ENCODE assay signal across 11 mouse cellular contexts in the genomic region with DNA sequence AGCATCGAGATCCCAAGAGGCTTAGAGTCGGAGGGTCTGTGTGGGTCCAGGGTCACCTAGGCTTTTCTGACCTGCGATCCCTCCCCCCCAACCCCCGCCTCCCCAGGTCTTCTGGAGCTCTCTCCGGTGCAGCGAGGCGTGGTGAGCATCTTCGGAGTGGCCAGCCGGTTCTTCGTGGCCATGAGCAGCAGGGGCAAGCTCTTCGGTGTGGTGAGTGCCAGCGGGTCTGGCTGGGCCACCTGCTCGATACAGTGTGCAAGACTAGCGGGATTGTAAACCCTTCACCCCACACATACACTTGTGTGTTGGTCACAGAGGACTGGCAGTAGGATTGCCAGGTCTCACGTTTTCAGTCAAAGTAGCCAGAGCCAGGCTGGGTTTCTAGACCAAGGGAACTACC. TPM values are rescaled to one million over a fixed set of nuclear protein-coding genes. Genes with fewer than 3 reads are reported as not detected.
A peak's percentile ranks its signal among the peaks of the same experiment; 100 is the strongest.
DNase-seq lines count a peak whose midpoint lies in the region; ATAC-seq and TF ChIP-seq lines count a peak whose summit lies in the region.
"Had no signal": no experiment of that assay in that cellular context is flagged by ENCODE, and none has a peak within 500 bp of the region (broad histone marks: within the 10 kb centered on the region; RNA-seq: fewer than 3 reads in every experiment).

No protein-coding gene starts in this region.

- no peak for DNase-seq in lung, embryonic 14.5 days
- DNase-seq in lung, postnatal 25 days (ENCODE audit: low spot score), result no peak
- no peak for DNase-seq in intestine, embryonic 14.5 days (ENCODE audit: low spot score)
- DNase-seq in adrenal gland, postnatal 25 days, result no peak
- DNase-seq in gastrocnemius, adult 8-10 months (ENCODE audit: low spot score in 2 of 2), result no peak

- H3K9ac ChIP-seq in lung, embryonic 14.5 days, result no peak overlapping the region
- no peak overlapping the region for H3K9ac ChIP-seq in embryonic facial prominence, embryonic 12.5 days
- H3K9ac ChIP-seq in intestine, embryonic 14.5 days (ENCODE audit: low read length), result no peak overlapping the region
- H3K9ac ChIP-seq in neural tube, embryonic 12.5 days, result no peak overlapping the region

- TF ChIP-seq CTCF in lung, embryonic 14.5 days (IDR thresholded peaks at IDR 0.05; ENCODE audit: low read depth), result no peak

- WGBS in lung, embryonic 14.5 days, result 2% methylated on average over 15 of the region's 15 CpGs
- 2% methylated on average over 15 of the region's 15 CpGs for WGBS in embryonic facial prominence, embryonic 12.5 days
- WGBS in intestine, embryonic 14.5 days, result 2% methylated on average over 15 of the region's 15 CpGs
- 2% methylated on average over 15 of the region's 15 CpGs for whole genome bisulfite sequencing in neural tube, embryonic 12.5 days

- H3K27me3 ChIP-seq in lung, embryonic 14.5 days (ENCODE audit: insufficient read depth, low read length), result peaks cover 73% of the 10 kb centered on the region
- H3K27me3 ChIP-seq in embryonic facial prominence, embryonic 12.5 days, result peaks cover 94% of the 10 kb centered on the region
- H3K27me3 ChIP-seq in intestine, embryonic 14.5 days (replicated peaks; ENCODE audit: control insufficient read depth, insufficient read depth, low read length), result peaks cover 75% of the 10 kb centered on the region
- H3K27me3 ChIP-seq in neural tube, embryonic 12.5 days (replicated peaks), result peaks cover 85% of the 10 kb centered on the region

- no peaks in the 10 kb centered on the region for H3K36me3 ChIP-seq in lung, embryonic 14.5 days (ENCODE audit: insufficient read depth)
- H3K36me3 ChIP-seq in embryonic facial prominence, embryonic 12.5 days, result no peaks in the 10 kb centered on the region
- no peaks in the 10 kb centered on the region for H3K36me3 ChIP-seq in intestine, embryonic 14.5 days (ENCODE audit: control insufficient read depth, insufficient read depth, low read length)
- H3K36me3 ChIP-seq in neural tube, embryonic 12.5 days, result no peaks in the 10 kb centered on the region

- H3K4me2 ChIP-seq in lung, embryonic 14.5 days, result no peak overlapping the region; the same call in 1 of the 2 replicates
- peak overlapping the region; percentile 40 for H3K4me2 ChIP-seq in embryonic facial prominence, embryonic 12.5 days (replicated peaks)
- H3K4me2 ChIP-seq in intestine, embryonic 14.5 days (ENCODE audit: low read length), result 0 out of 2 replicates have a peak overlapping the region, but pooled peaks have one; percentile 28
- peak overlapping the region; percentile 47; the same call in 1 of the 2 replicates for H3K4me2 ChIP-seq in neural tube, embryonic 12.5 days (replicated peaks)

- H3K4me3 ChIP-seq in lung, embryonic 14.5 days (ENCODE audit: low read depth, low read length), result peak overlapping the region; percentile 28
- peak overlapping the region; percentile 28; the same call in 1 of the 2 replicates for H3K4me3 ChIP-seq in embryonic facial prominence, embryonic 12.5 days
- H3K4me3 ChIP-seq in intestine, embryonic 14.5 days (ENCODE audit: low read depth, low read length), result peak overlapping the region; percentile 20; the same call in 1 of the 2 replicates
- H3K4me3 ChIP-seq in neural tube, embryonic 12.5 days, result peak overlapping the region; percentile 22
- H3K4me3 ChIP-seq: myocyte had no signal

- H3K27ac ChIP-seq in lung, embryonic 14.5 days (ENCODE audit: low read depth), result no peak overlapping the region
- no peak overlapping the region for H3K27ac ChIP-seq in embryonic facial prominence, embryonic 12.5 days
- no peak overlapping the region for H3K27ac ChIP-seq in intestine, embryonic 14.5 days (ENCODE audit: low read depth)
- H3K27ac ChIP-seq in neural tube, embryonic 12.5 days, result no peak overlapping the region

- no peak for ATAC-seq in lung, embryonic 14.5 days (ENCODE audit: insufficient read depth)
- no peak for ATAC-seq in embryonic facial prominence, embryonic 12.5 days (ENCODE audit: insufficient number of reproducible peaks, insufficient read depth, low FRiP score, low TSS enrichment)
- ATAC-seq in intestine, embryonic 14.5 days (replicated peaks; ENCODE audit: low FRiP score, low TSS enrichment, low read depth), result no peak
- ATAC-seq in neural tube, embryonic 12.5 days (ENCODE audit: low FRiP score, low read depth), result no peak

- H3K4me1 ChIP-seq in lung, embryonic 14.5 days (ENCODE audit: insufficient read depth), result no peaks in the 10 kb centered on the region
- H3K4me1 ChIP-seq in embryonic facial prominence, embryonic 12.5 days, result peaks cover 9% of the 10 kb centered on the region
- no peaks in the 10 kb centered on the region for H3K4me1 ChIP-seq in intestine, embryonic 14.5 days (replicated peaks; ENCODE audit: control insufficient read depth, insufficient read depth, low read length)
- peaks cover 14% of the 10 kb centered on the region for H3K4me1 ChIP-seq in neural tube, embryonic 12.5 days

- no peaks in the 10 kb centered on the region for H3K9me3 ChIP-seq in lung, embryonic 14.5 days (ENCODE audit: low read depth, low read length)
- H3K9me3 ChIP-seq in embryonic facial prominence, embryonic 12.5 days, result no peaks in the 10 kb centered on the region
- H3K9me3 ChIP-seq in intestine, embryonic 14.5 days (ENCODE audit: control insufficient read depth, low read length), result no peaks in the 10 kb centered on the region
- H3K9me3 ChIP-seq in neural tube, embryonic 12.5 days, result no peaks in the 10 kb centered on the region

RNA-seq across cellular contexts. Expression of gene Fgf4, which starts 15.0 kb away (rescaled TPM):
- not detected in 2 replicates for polyA plus RNA-seq in lung, embryonic 14.5 days (2014; fragmentation: Nextera tagmentation; extraction: Ambion mirVana)
- polyA plus RNA-seq in embryonic facial prominence, embryonic 12.5 days (2016; fragmentation: Nextera tagmentation; extraction: Ambion mirVana), result 0.08 and 0.15 TPM in 2 replicates
- polyA plus RNA-seq in intestine, embryonic 14.5 days (2014; fragmentation: Nextera tagmentation; extraction: Ambion mirVana), result not detected in 2 replicates
- polyA plus RNA-seq in neural tube, embryonic 12.5 days (2016; fragmentation: Nextera tagmentation; extraction: Ambion mirVana), result 0.34 and 0.37 TPM in 2 replicates
- not detected in 2 replicates for total RNA-seq in adrenal gland, postnatal 25 days (2021)
- not detected for total RNA-seq in gastrocnemius, adult 8-10 months (2022)
- total RNA-seq: liver, adult 2 months had no signal
- polyA plus RNA-seq: heart, postnatal 0 days; liver, adult 2 months; myocyte had no signal

RNA-seq across cellular contexts. Expression of gene Fgf3, which starts 24.2 kb away (rescaled TPM):
- not detected in 2 replicates for polyA plus RNA-seq in lung, embryonic 14.5 days (2014; fragmentation: Nextera tagmentation; extraction: Ambion mirVana)
- polyA plus RNA-seq in embryonic facial prominence, embryonic 12.5 days (2016; fragmentation: Nextera tagmentation; extraction: Ambion mirVana), result 0.58 and 1.1 TPM in 2 replicates
- polyA plus RNA-seq in intestine, embryonic 14.5 days (2014; fragmentation: Nextera tagmentation; extraction: Ambion mirVana), result not detected in 2 replicates
- polyA plus RNA-seq in neural tube, embryonic 12.5 days (2016; fragmentation: Nextera tagmentation; extraction: Ambion mirVana), result 0.80 and 1.1 TPM in 2 replicates
- 1.0 and 1.2 TPM in 2 replicates for total RNA-seq in adrenal gland, postnatal 25 days (2021)
- total RNA-seq in gastrocnemius, adult 8-10 months (2022), result not detected
- total RNA-seq: liver, adult 2 months had no signal
- polyA plus RNA-seq: heart, postnatal 0 days; liver, adult 2 months; myocyte; stomach, embryonic 16.5 days had no signal

RNA-seq across cellular contexts. Expression of gene Fgf15, which starts 34.2 kb away (rescaled TPM):
- polyA plus RNA-seq in lung, embryonic 14.5 days (2014; fragmentation: Nextera tagmentation; extraction: Ambion mirVana), result not detected in 2 replicates
- polyA plus RNA-seq in embryonic facial prominence, embryonic 12.5 days (2016; fragmentation: Nextera tagmentation; extraction: Ambion mirVana), result 24.5 and 30.1 TPM in 2 replicates
- not detected in 2 replicates for polyA plus RNA-seq in intestine, embryonic 14.5 days (2014; fragmentation: Nextera tagmentation; extraction: Ambion mirVana)
- polyA plus RNA-seq in neural tube, embryonic 12.5 days (2016; fragmentation: Nextera tagmentation; extraction: Ambion mirVana), result 48.1 and 59.1 TPM in 2 replicates
- not detected in 2 replicates for total RNA-seq in adrenal gland, postnatal 25 days (2021)
- not detected for total RNA-seq in gastrocnemius, adult 8-10 months (2022)
- total RNA-seq: liver, adult 2 months had no signal
- polyA plus RNA-seq: heart, postnatal 0 days; liver, adult 2 months; myocyte; stomach, embryonic 16.5 days had no signal

RNA-seq across cellular contexts. Expression of gene LTO1, which starts 52.8 kb away (rescaled TPM):
- 22.1 and 22.3 TPM in 2 replicates for polyA plus RNA-seq in lung, embryonic 14.5 days (2014; fragmentation: Nextera tagmentation; extraction: Ambion mirVana)
- polyA plus RNA-seq in embryonic facial prominence, embryonic 12.5 days (2016; fragmentation: Nextera tagmentation; extraction: Ambion mirVana), result 25.2 and 25.5 TPM in 2 replicates
- 19.0 and 19.1 TPM in 2 replicates for polyA plus RNA-seq in intestine, embryonic 14.5 days (2014; fragmentation: Nextera tagmentation; extraction: Ambion mirVana)
- polyA plus RNA-seq in neural tube, embryonic 12.5 days (2016; fragmentation: Nextera tagmentation; extraction: Ambion mirVana), result 34.6 and 36.7 TPM in 2 replicates
- total RNA-seq in adrenal gland, postnatal 25 days (2021), result 18.7 and 27.1 TPM in 2 replicates
- 1 to 10 TPM; 7.8 to 8.9 (median 8.7) TPM for total RNA-seq in gastrocnemius, adult 8-10 months (2022)

Comparison
In these comparisons a context has a peak if more than half of its experiments do, and no peak if none do; other contexts are left out.
1. RNA of gene Fgf15, which starts 34.2 kb away (polyA plus RNA-seq): 48.1 to 59.1 TPM in neural tube, embryonic 12.5 days and 24.5 to 30.1 TPM in embryonic facial prominence, embryonic 12.5 days; not detected in lung, embryonic 14.5 days and not detected in intestine, embryonic 14.5 days; every median in the first group is over 10 times any median in the second.
2. Peak in every context shown above with its lines, with median percentiles within 50 percentile points of each other: H3K4me3 ChIP-seq.